15 mouse cellular contexts compared by ENCODE assay signal in genomic region chr4:97953886-97954285, GRCm38 (mm10).
A peak's percentile ranks its signal among the peaks of the same experiment; 100 is the strongest.
DNase-seq lines count a peak whose midpoint lies in the region; ATAC-seq and TF ChIP-seq lines count a peak whose summit lies in the region.
"Had no signal": no experiment of that assay in that cellular context is flagged by ENCODE, and none has a peak within 500 bp of the region (broad histone marks: within the 10 kb centered on the region; RNA-seq: fewer than 3 reads in every experiment).

No protein-coding gene starts in this region.

- H3K27ac ChIP-seq in forebrain, embryonic 15.5 days (replicated peaks) = peak overlapping the region; percentile 68
- no peak overlapping the region for H3K27ac ChIP-seq in forebrain, embryonic 12.5 days
- peak overlapping the region; percentile 50; the same call in 1 of the 2 replicates for H3K27ac ChIP-seq in left cerebral cortex, adult 2 months
- peak overlapping the region; percentile 45; the same call in 1 of the 2 replicates for H3K27ac ChIP-seq in midbrain, embryonic 15.5 days
- H3K27ac ChIP-seq: limb, embryonic 10.5 days; liver, embryonic 14.5 days had no signal

- H3K27me3 ChIP-seq in forebrain, embryonic 15.5 days = no peaks in the 10 kb centered on the region
- H3K27me3 ChIP-seq in forebrain, embryonic 12.5 days = no peaks in the 10 kb centered on the region
- no peaks in the 10 kb centered on the region for H3K27me3 ChIP-seq in midbrain, embryonic 15.5 days (replicated peaks)

- peaks cover 48% of the 10 kb centered on the region for H3K4me1 ChIP-seq in forebrain, embryonic 15.5 days
- H3K4me1 ChIP-seq in forebrain, embryonic 12.5 days = peaks cover 30% of the 10 kb centered on the region
- peaks cover 12% of the 10 kb centered on the region; the same call in 1 of the 2 replicates for H3K4me1 ChIP-seq in midbrain, embryonic 15.5 days
- H3K4me1 ChIP-seq: limb, embryonic 10.5 days had no signal

- ATAC-seq in forebrain, embryonic 15.5 days (replicated peaks) = no peak
- ATAC-seq in forebrain, embryonic 12.5 days (ENCODE audit: low FRiP score) = no peak
- ATAC-seq in midbrain, embryonic 15.5 days (replicated peaks) = 0 out of 2 replicates have a peak, but pooled peaks have one; percentile 32
- ATAC-seq in CD4-positive, CD25-positive, alpha-beta regulatory T cell, adult 4 months = no peak

- no peak for DNase-seq in left cerebral cortex, adult 2 months (ENCODE audit: extremely low spot score in 1 of 2, low spot score in 2 of 2)
- no peak for DNase-seq in left cerebral cortex, adult 11 months (ENCODE audit: low spot score)
- peak; percentile 65 for DNase-seq in cerebellum, adult 9-11 months
- DNase-seq in adrenal gland, postnatal 36 days = no peak
- DNase-seq: embryo, embryonic 11 days; heart, postnatal 36 days; kidney, adult 18-20 months; lung, postnatal 36 days; thymus, postnatal 36 days had no signal

- no peaks in the 10 kb centered on the region for H3K9me3 ChIP-seq in forebrain, embryonic 15.5 days
- H3K9me3 ChIP-seq in forebrain, embryonic 12.5 days = no peaks in the 10 kb centered on the region
- no peaks in the 10 kb centered on the region for H3K9me3 ChIP-seq in midbrain, embryonic 15.5 days
- H3K9me3 ChIP-seq: limb, embryonic 10.5 days had no signal

- no peaks in the 10 kb centered on the region for H3K36me3 ChIP-seq in forebrain, embryonic 15.5 days
- no peaks in the 10 kb centered on the region for H3K36me3 ChIP-seq in forebrain, embryonic 12.5 days (replicated peaks)
- H3K36me3 ChIP-seq in midbrain, embryonic 15.5 days (replicated peaks) = no peaks in the 10 kb centered on the region
- H3K36me3 ChIP-seq: limb, embryonic 10.5 days had no signal

- intact Hi-C loops in left cerebral cortex, adult 2 months (cut with DNase I) = no loop called here

- 36% methylated on average over 11 of the region's 11 CpGs for WGBS in forebrain, embryonic 15.5 days
- WGBS in forebrain, embryonic 12.5 days = 63% methylated on average over 11 of the region's 11 CpGs
- WGBS in midbrain, embryonic 15.5 days = 45% methylated on average over 11 of the region's 11 CpGs

- no peak overlapping the region for H3K9ac ChIP-seq in forebrain, embryonic 15.5 days (replicated peaks)
- no peak overlapping the region for H3K9ac ChIP-seq in forebrain, embryonic 12.5 days
- H3K9ac ChIP-seq in midbrain, embryonic 15.5 days = no peak overlapping the region
- H3K9ac ChIP-seq: liver, embryonic 14.5 days had no signal

- peak overlapping the region; percentile 24 for H3K4me2 ChIP-seq in forebrain, embryonic 15.5 days (replicated peaks)
- no peak overlapping the region for H3K4me2 ChIP-seq in forebrain, embryonic 12.5 days
- H3K4me2 ChIP-seq in midbrain, embryonic 15.5 days = no peak overlapping the region

- no peak for TF ChIP-seq CTCF in left cerebral cortex, adult 2 months (IDR thresholded peaks at IDR 0.05)

- H3K4me3 ChIP-seq in forebrain, embryonic 15.5 days = no peak overlapping the region
- no peak overlapping the region for H3K4me3 ChIP-seq in forebrain, embryonic 12.5 days (replicated peaks)
- H3K4me3 ChIP-seq in left cerebral cortex, adult 2 months = no peak overlapping the region
- H3K4me3 ChIP-seq in midbrain, embryonic 15.5 days = no peak overlapping the region
- H3K4me3 ChIP-seq: limb, embryonic 10.5 days had no signal
